Mouse (Mus musculus) ES-E14 (cell line): ENCODE results near the gene Nkain4. TPM values are rescaled to one million over a fixed set of nuclear protein-coding genes. Genes with fewer than 3 reads are reported as not detected.

Experiments
- DNase-seq: peaks from one replicate; pipeline ENCODE4 v3.0.0-alpha.2; 2013; ENCODE audit warnings: low read depth, low spot score
- H3K27ac ChIP-seq: 2 replicates; pipeline ENCODE4 v1.5.1; 2012; ENCODE audit warnings: low read depth, mild to moderate bottlenecking, low read length, moderate library complexity, mixed read lengths; ENCODE audit not compliant: poor library complexity, insufficient read depth, severe bottlenecking
- H3K36me3 ChIP-seq: 2 replicates; pipeline ENCODE4 v1.6.1; 2012; ENCODE audit warnings: mild to moderate bottlenecking, low read length, moderate library complexity, mixed read lengths; ENCODE audit not compliant: control insufficient read depth, poor library complexity, insufficient read depth, severe bottlenecking
- H3K4me1 ChIP-seq, 2 experiments: fragments of 150-350 bp in 1 of 2; sonication (generic) in 1 of 2; 2 replicates each; pipeline ENCODE4 v1.6.1; 2012; ENCODE audit warnings: low read length in 2 of 2, mild to moderate bottlenecking in 1 of 2, mixed read lengths in 1 of 2; ENCODE audit not compliant: control insufficient read depth in 2 of 2, insufficient read depth in 2 of 2, poor library complexity in 1 of 2
- H3K4me3 ChIP-seq, 2 experiments: fragments of 150-350 bp in 1 of 2; sonication (generic) in 1 of 2; 2 replicates each; pipeline ENCODE4 v1.5.1; 2012; ENCODE audit warnings: low read length in 2 of 2, low read depth in 1 of 2, mild to moderate bottlenecking in 1 of 2, mixed read lengths in 1 of 2; ENCODE audit not compliant: insufficient read depth in 1 of 2, poor library complexity in 1 of 2, severe bottlenecking in 1 of 2
- H3K9ac ChIP-seq: 2 replicates; pipeline ENCODE4 v1.6.1; 2012; ENCODE audit warnings: low read depth, mild to moderate bottlenecking, low read length, mixed read lengths; ENCODE audit not compliant: poor library complexity, insufficient read depth, severe bottlenecking
- H3K9me3 ChIP-seq: fragments of 150-350 bp; sonication (generic); 2 replicates; pipeline ENCODE4 v1.6.1; 2012; ENCODE audit warnings: low read depth, mild to moderate bottlenecking, low read length; ENCODE audit not compliant: control insufficient read depth, insufficient read depth
- CHD2 ChIP-seq: IDR thresholded peaks from 2 replicates; pipeline ENCODE4 v1.6.1; 2014; ENCODE audit warnings: mild to moderate bottlenecking, low read depth, low read length, inconsistent platforms
- HCFC1 ChIP-seq: IDR thresholded peaks from 2 replicates; pipeline ENCODE4 v1.6.1; 2012; ENCODE audit warnings: low read length, inconsistent platforms, borderline replicate concordance; ENCODE audit not compliant: insufficient read depth
- MAFK ChIP-seq: IDR thresholded peaks from 2 replicates; pipeline ENCODE4 v1.6.1; 2014; ENCODE audit warnings: mild to moderate bottlenecking, low read depth, low read length, inconsistent platforms; ENCODE audit not compliant: insufficient read depth
- ZC3H11A ChIP-seq: IDR thresholded peaks from 2 replicates; pipeline ENCODE4 v1.6.1; 2012; ENCODE audit warnings: low read depth, mild to moderate bottlenecking, inconsistent platforms, low read length, borderline replicate concordance
- ZNF384 ChIP-seq: IDR thresholded peaks from 2 replicates; pipeline ENCODE4 v1.6.1; 2012; ENCODE audit warnings: low read depth, low read length, inconsistent platforms
- in situ Hi-C, 2 experiments: fragments of 600-800 bp; cut with MboI; formaldehyde crosslinking; loops; one replicate each; pipeline ENCODE4 v1.15.1; 2025; ENCODE audit warnings: low sequenced_read_pairs in 2 of 2, inconsistent platforms in 1 of 2; ENCODE audit not compliant: unreplicated experiment in 2 of 2
- total RNA-seq: library from RNA; depleted of rRNA; stranded (reverse); fragments of 300-350 nt; gene quantifications from 2 replicates; pipeline ENCODE4 v1.2.3, GENCODE M21; 2012

Nkain4 gene
- total RNA-seq, 1 experiment = 7.8 TPM

- in situ Hi-C loops = no loop called here
- no peaks in the 10 kb centered on the region for H3K36me3 ChIP-seq
- no peak overlapping the region for H3K9ac ChIP-seq
- TF ChIP-seq CHD2 (no peak), ZNF384 (no peak), HCFC1 (no peak), ZC3H11A (no peak), MAFK (no peak)
- H3K27ac ChIP-seq = no peak overlapping the region
- no peak for DNase-seq
- H3K4me1 ChIP-seq = peaks cover 0 to 4% of the 10 kb centered on the region in 2 experiments; a peak in 2 of 4 replicates
- no peak overlapping the region for H3K4me3 ChIP-seq
- H3K9me3 ChIP-seq = no peaks in the 10 kb centered on the region
Observed at GRCm38 (mm10) chr2:180990347-180990746, 35.8 kb upstream of the Nkain4 start.

DNA sequence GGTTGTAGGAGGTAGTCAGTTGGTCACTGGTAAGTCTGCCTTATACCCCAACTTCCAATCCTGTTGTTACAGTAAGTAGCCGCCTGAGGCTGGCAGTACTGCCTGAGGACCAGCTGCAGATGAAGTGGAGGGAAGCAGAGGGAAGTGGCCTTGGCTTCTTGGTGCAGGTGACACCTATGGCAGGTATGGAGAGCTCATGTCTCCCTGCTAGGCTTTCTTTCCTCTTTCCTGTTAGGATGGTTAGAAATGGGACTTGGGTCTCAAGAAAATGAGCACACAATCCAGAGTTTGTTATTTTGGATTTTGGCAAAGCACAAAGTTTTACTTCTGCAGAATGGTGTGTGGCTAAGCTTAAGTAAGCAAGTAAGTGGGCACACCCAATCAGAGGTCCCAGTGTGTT is 34.4 kb upstream of the Nkain4 start:
- H3K4me1 ChIP-seq = peaks cover 0 to 4% of the 10 kb centered on the region in 2 experiments; a peak in 2 of 4 replicates
- H3K9ac ChIP-seq = no peak overlapping the region
- no peak for DNase-seq
- TF ChIP-seq HCFC1 (no peak), ZNF384 (no peak), CHD2 (no peak), MAFK (no peak), ZC3H11A (no peak)
- H3K4me3 ChIP-seq = no peak overlapping the region
- in situ Hi-C loops = no loop called here
- H3K36me3 ChIP-seq = no peaks in the 10 kb centered on the region
- no peak overlapping the region for H3K27ac ChIP-seq
- H3K9me3 ChIP-seq = no peaks in the 10 kb centered on the region

DNA sequence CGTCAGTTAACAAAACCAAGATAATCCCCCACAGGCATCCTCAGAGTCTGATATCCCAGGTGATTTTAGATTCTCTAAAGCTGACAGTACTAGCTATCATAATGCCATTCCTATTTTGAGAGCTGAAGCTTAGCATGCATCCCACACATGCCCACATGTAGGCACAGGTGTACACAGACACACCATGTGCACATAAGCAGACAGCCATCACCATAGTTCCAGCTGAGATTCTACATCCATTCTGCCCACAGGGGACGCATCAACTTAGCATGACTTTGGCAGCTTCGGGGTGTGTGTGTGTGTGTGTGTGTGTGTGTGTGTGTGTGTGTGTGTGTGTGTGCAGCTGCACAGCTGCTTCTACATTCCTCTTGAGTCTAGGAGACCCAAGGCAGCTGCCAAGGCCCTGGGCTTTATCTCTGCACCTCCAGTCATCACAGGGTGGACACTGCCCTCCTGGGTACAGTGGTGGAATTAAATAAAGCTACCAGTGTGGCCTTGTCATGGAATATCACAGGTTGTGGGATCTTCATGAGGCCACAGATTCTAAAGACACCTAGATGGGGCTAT is 33.9 kb upstream of the Nkain4 start:
- no peak overlapping the region for H3K9ac ChIP-seq
- H3K27ac ChIP-seq = no peak overlapping the region
- DNase-seq = no peak
- no peak for TF ChIP-seq HCFC1
- TF ChIP-seq ZNF384 = no peak
- no peak for TF ChIP-seq CHD2
- no peak for TF ChIP-seq MAFK
- no peak for TF ChIP-seq ZC3H11A
- H3K4me1 ChIP-seq = peaks cover 0 to 4% of the 10 kb centered on the region in 2 experiments; a peak in 2 of 4 replicates
- no peaks in the 10 kb centered on the region for H3K9me3 ChIP-seq
- no peak overlapping the region for H3K4me3 ChIP-seq
- in situ Hi-C loops = no loop called here
- H3K36me3 ChIP-seq = no peaks in the 10 kb centered on the region

DNA sequence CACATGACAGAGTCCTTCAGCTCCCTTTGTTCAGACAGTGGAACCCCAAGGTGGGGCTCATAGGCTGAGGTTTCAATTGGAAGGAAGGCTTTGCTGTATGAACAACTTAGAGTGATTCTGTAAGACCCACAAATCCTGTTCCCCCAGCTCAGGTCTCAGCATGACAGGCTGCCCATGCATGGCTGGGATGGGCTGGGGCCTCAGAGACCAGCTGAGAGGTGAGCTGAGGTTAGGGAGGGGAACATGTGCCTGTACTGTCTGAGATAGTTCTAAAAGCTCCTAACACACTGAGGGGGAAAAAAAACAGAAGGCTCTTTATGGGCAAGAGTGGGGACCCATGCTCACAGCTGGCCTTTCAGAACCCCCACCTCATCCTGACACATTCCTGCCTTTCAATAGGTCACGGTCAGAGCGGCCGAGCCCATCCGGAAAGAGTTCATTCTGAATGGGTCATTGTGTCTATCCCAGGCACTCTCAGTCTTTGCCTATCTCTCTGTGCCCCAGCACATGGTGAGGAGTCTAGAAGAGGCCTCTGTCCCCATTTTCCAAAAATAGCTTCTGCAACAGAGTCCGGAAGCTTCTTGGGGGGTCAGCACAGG is 33.0 kb upstream of the Nkain4 start:
- no peak for DNase-seq
- H3K4me1 ChIP-seq = peaks cover 0 to 4% of the 10 kb centered on the region in 2 experiments; a peak in 2 of 4 replicates
- H3K27ac ChIP-seq = no peak overlapping the region
- no peak overlapping the region for H3K9ac ChIP-seq
- H3K9me3 ChIP-seq = no peaks in the 10 kb centered on the region
- TF ChIP-seq HCFC1 (no peak), MAFK (no peak), ZNF384 (no peak), CHD2 (no peak), ZC3H11A (no peak)
- in situ Hi-C loops = no loop called here
- H3K4me3 ChIP-seq = no peak overlapping the region
- H3K36me3 ChIP-seq = no peaks in the 10 kb centered on the region
